Mouse (Mus musculus) stomach, postnatal 0 days (tissue): ENCODE measurements around the gene Lsm12.

ENCODE experiments used
- CTCF ChIP-seq: IDR thresholded peaks from 2 replicates; pipeline ENCODE4 v1.5.1; 2016; ENCODE audit warnings: antibody characterized with exemption, low read depth, mild to moderate bottlenecking, moderate library complexity
- EP300 ChIP-seq: optimal IDR thresholded peaks from 2 replicates; pipeline ENCODE3; 2016; ENCODE audit warnings: antibody characterized with exemption

DNA sequence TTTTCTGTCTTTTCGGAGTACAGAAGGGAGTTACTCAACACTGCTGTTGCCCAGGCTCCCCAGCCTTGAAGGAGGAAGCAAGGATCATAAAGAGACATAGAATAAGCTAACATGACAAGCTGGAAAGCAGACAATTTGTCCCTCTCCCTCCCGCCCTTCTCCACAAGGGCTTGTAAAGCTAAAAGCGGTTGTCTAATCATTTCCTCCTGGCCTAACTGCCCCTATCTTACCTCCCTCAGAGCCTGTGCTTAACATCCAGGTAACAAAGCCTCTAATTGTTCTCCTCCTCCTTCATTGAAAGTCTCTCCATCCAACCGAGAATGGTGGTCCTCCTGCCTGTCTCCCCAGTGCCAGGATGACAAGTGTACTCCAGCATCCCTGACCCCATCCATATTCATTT, 5.8 kb upstream of the Lsm12 start:
- no peak for TF ChIP-seq EP300
- no peak for TF ChIP-seq CTCF
